Mouse (Mus musculus) ES-E14 (cell line): ENCODE data around the gene Polr2g.

ENCODE experiments used
- CHD2 ChIP-seq: IDR thresholded peaks from 2 replicates; pipeline ENCODE4 v1.6.1; 2014; ENCODE audit warnings: mild to moderate bottlenecking, low read depth, low read length, inconsistent platforms
- MAFK ChIP-seq: IDR thresholded peaks from 2 replicates; pipeline ENCODE4 v1.6.1; 2014; ENCODE audit warnings: mild to moderate bottlenecking, low read depth, low read length, inconsistent platforms; ENCODE audit not compliant: insufficient read depth

- TF ChIP-seq CHD2 (no peak), MAFK (no peak)
Measured at GRCm38 (mm10) chr19:8822696-8823095, 24.3 kb upstream of the Polr2g start.
